Mouse (Mus musculus) CH12.LX (cell line): ENCODE results near the gene Vps35l.

Source experiments
- CHD2 ChIP-seq: IDR thresholded peaks from 2 replicates; pipeline ENCODE4 v1.6.1; 2011; ENCODE audit warnings: low read length, improper control_type of control experiment
- CTCF ChIP-seq, 2 experiments: IDR thresholded peaks in 1 of 2; conservative IDR thresholded peaks in 1 of 2; 2 replicates each; pipeline ENCODE4 v1.5.1; 2011 to 2012; ENCODE audit warnings: low read depth in 2 of 2, low read length in 2 of 2, improper control_type of control experiment in 1 of 2, inconsistent platforms in 1 of 2, mild to moderate bottlenecking in 1 of 2, moderate library complexity in 1 of 2
- GABPA ChIP-seq: IDR thresholded peaks from 2 replicates; pipeline ENCODE4 v1.6.1; 2012; ENCODE audit warnings: low read depth, low read length, improper control_type of control experiment, inconsistent platforms; ENCODE audit not compliant: insufficient replicate concordance
- MXI1 ChIP-seq: IDR thresholded peaks from 2 replicates; pipeline ENCODE4 v1.6.1; 2011; ENCODE audit warnings: mild to moderate bottlenecking, low read depth, low read length, improper control_type of control experiment
- MYC ChIP-seq: IDR thresholded peaks from 2 replicates; pipeline ENCODE4 v1.6.1; 2011; ENCODE audit warnings: low read depth, mild to moderate bottlenecking, improper control_type of control experiment, low read length
- POLR2A ChIP-seq: IDR thresholded peaks from 2 replicates; pipeline ENCODE4 v1.6.1; 2011; ENCODE audit warnings: low read depth, mild to moderate bottlenecking, improper control_type of control experiment, low read length
- RAD21 ChIP-seq: IDR thresholded peaks from 2 replicates; pipeline ENCODE4 v1.6.1; 2011; ENCODE audit warnings: low read depth, mild to moderate bottlenecking, low read length, improper control_type of control experiment, moderate library complexity
- TBP ChIP-seq: conservative IDR thresholded peaks from 2 replicates; pipeline ENCODE4 v1.6.1; 2011; ENCODE audit warnings: low read depth, low read length, improper control_type of control experiment
- UBTF ChIP-seq: IDR thresholded peaks from 2 replicates; pipeline ENCODE4 v1.6.1; 2012; ENCODE audit warnings: low read depth, mild to moderate bottlenecking, inconsistent platforms, low read length, improper control_type of control experiment, moderate library complexity
- USF2 ChIP-seq: conservative IDR thresholded peaks from 2 replicates; pipeline ENCODE4 v1.6.1; 2011; ENCODE audit warnings: low read depth, low read length, improper control_type of control experiment
- ZNF384 ChIP-seq: IDR thresholded peaks from 2 replicates; pipeline ENCODE4 v1.6.1; 2012; ENCODE audit warnings: low read depth, low read length, improper control_type of control experiment, inconsistent platforms

GRCm38 (mm10) chr7:118884969-118885368, 144.9 kb downstream of the Vps35l start:
- no peak for TF ChIP-seq TBP
- TF ChIP-seq CTCF (conservative IDR thresholded peaks at IDR 0.05 in 1 of 2, IDR thresholded peaks at IDR 0.05 in 1 of 2; ENCODE audit: low read depth in 2 of 2, low read length in 2 of 2) = no peak
- no peak for TF ChIP-seq POLR2A
- no peak for TF ChIP-seq GABPA
- no peak for TF ChIP-seq CHD2
- no peak for TF ChIP-seq MYC
- no peak for TF ChIP-seq ZNF384
- no peak for TF ChIP-seq UBTF
- TF ChIP-seq USF2 = no peak
- TF ChIP-seq RAD21 = no peak
- TF ChIP-seq MXI1 = no peak
